ENCODE assay signal across 8 mouse cellular contexts in genomic region chr9:44406906-44407751, GRCm38 (mm10). TPM values are rescaled to one million over a fixed set of nuclear protein-coding genes. Genes with fewer than 3 reads are reported as not detected.
DNase-seq lines count a peak whose midpoint lies in the region; ATAC-seq lines count a peak whose summit lies in the region.

Rps25 (plus strand) TSS chr9:44407139.
Trappc4 (minus strand) TSS chr9:44407600.

- peak within 1 kb of the TSS; percentile 85 for H3K9ac ChIP-seq in hindbrain, embryonic 14.5 days

- 0% methylated on average over 51 of the region's 51 CpGs for WGBS in hindbrain, embryonic 14.5 days

- peak; percentile 96 for ATAC-seq in hindbrain, embryonic 14.5 days (ENCODE audit: low FRiP score)

- peak; percentile 97 for DNase-seq in R1 (ENCODE audit: low read depth, low spot score)
- peak; percentile 93 to 94 for DNase-seq in cerebellum, postnatal 25 days
- peak; percentile 78 to 83 for DNase-seq in frontal cortex, postnatal 25 days (ENCODE audit: low spot score in 2 of 2)
- peak; percentile 95 for DNase-seq in hindbrain, embryonic 14.5 days (ENCODE audit: low spot score)
- DNase-seq in layer of hippocampus, postnatal 36 days = peak; percentile 92 to 94
- peak; percentile 96 for DNase-seq in lung, postnatal 36 days
- peak; percentile 98 for DNase-seq in retina, postnatal 1 day
- peak; percentile 88 to 90 for DNase-seq in urinary bladder, adult 18-20 months (ENCODE audit: low spot score in 2 of 2)

- H3K36me3 ChIP-seq in hindbrain, embryonic 14.5 days (replicated peaks; ENCODE audit: control insufficient read depth, insufficient read depth) = peaks cover 71% of the 10 kb centered on the region

- peak within 1 kb of the TSS; percentile 97 for H3K27ac ChIP-seq in hindbrain, embryonic 14.5 days

- H3K4me3 ChIP-seq in hindbrain, embryonic 14.5 days (replicated peaks; ENCODE audit: low read length) = peak within 1 kb of the TSS; percentile 73

- H3K27me3 ChIP-seq in hindbrain, embryonic 14.5 days (ENCODE audit: control insufficient read depth, insufficient read depth, low read length) = no peaks in the 10 kb centered on the region

- peaks cover 18% of the 10 kb centered on the region for H3K4me1 ChIP-seq in hindbrain, embryonic 14.5 days (replicated peaks; ENCODE audit: control insufficient read depth, insufficient read depth, low read length)

- no peaks in the 10 kb centered on the region for H3K9me3 ChIP-seq in hindbrain, embryonic 14.5 days (ENCODE audit: control insufficient read depth, low read length)

- H3K4me2 ChIP-seq in hindbrain, embryonic 14.5 days (replicated peaks) = peak within 1 kb of the TSS; percentile 79

RNA-seq across cellular contexts. Expression of gene Rps25, which starts in this region (rescaled TPM):
- 1,177 and 1,438 TPM in 2 replicates for polyA plus RNA-seq in hindbrain, embryonic 14.5 days (2014; fragmentation: Nextera tagmentation; extraction: Ambion mirVana)
- total RNA-seq in layer of hippocampus, postnatal 36 days (2021) = 100 to 1,000 TPM; 660 to 671 TPM

RNA-seq across cellular contexts. Expression of gene Trappc4, which starts in this region (rescaled TPM):
- polyA plus RNA-seq in hindbrain, embryonic 14.5 days (2014; fragmentation: Nextera tagmentation; extraction: Ambion mirVana) = 289 and 299 TPM in 2 replicates
- total RNA-seq in layer of hippocampus, postnatal 36 days (2021) = 10 to 100 TPM; 64.3 to 79.1 TPM

Comparison
In these comparisons a context has a peak if more than half of its experiments do, and no peak if none do; other contexts are left out.
1. Peak in every context shown above with its lines: DNase-seq, ATAC-seq, H3K4me3 ChIP-seq and H3K27ac ChIP-seq.